Mouse (Mus musculus): ENCODE measurements at regions not wholly inside any gene's neighbourhood (a gene's known extent, or its start where the extent isn't known, plus 50 kb on each side); places are given as distances from the start of the nearest gene placed in this dataset.

- DNase-seq (ENCODE audit: low spot score): no peak
These were observed 225.2 kb upstream of the Myocd start for GRCm38 (mm10) chr11:65495034-65495433.

GRCm38 (mm10) chr11:65490426-65490825 is 220.6 kb upstream of the Myocd start:
- no peak for DNase-seq (ENCODE audit: low spot score)

GRCm38 (mm10) chr11:65475821-65476540 is 206.2 kb upstream of the Myocd start:
- DNase-seq (ENCODE audit: low spot score): no peak

GRCm38 (mm10) chr11:65475302-65475701 is 205.5 kb upstream of the Myocd start:
- peak; percentile 21 for DNase-seq (ENCODE audit: low spot score)

- no peak for DNase-seq (ENCODE audit: low spot score)
These were observed 200.3 kb upstream of the Myocd start for GRCm38 (mm10) chr11:65469762-65470741.

GRCm38 (mm10) chr11:65461044-65461443 is 191.3 kb upstream of the Myocd start:
- DNase-seq (ENCODE audit: low spot score): no peak

GRCm38 (mm10) chr11:65448436-65448835 is 178.6 kb upstream of the Myocd start:
- DNase-seq (ENCODE audit: low spot score): no peak

- DNase-seq (ENCODE audit: low spot score): no peak
These were observed 173.8 kb upstream of the Myocd start for GRCm38 (mm10) chr11:65443466-65444024.

- no peak for DNase-seq (ENCODE audit: low spot score)
These were observed 165.9 kb upstream of the Myocd start for GRCm38 (mm10) chr11:65435699-65436161.

- DNase-seq (ENCODE audit: low spot score): no peak
These were observed 152.1 kb upstream of the Myocd start for GRCm38 (mm10) chr11:65421889-65422288.

- DNase-seq (ENCODE audit: low spot score): no peak
These were observed 138.8 kb upstream of the Myocd start for GRCm38 (mm10) chr11:65408621-65409020.

- DNase-seq (ENCODE audit: low spot score): no peak
These were observed 132.8 kb upstream of the Myocd start for GRCm38 (mm10) chr11:65402460-65403154.

- no peak for DNase-seq (ENCODE audit: low spot score)
These were observed 119.4 kb upstream of the Myocd start for GRCm38 (mm10) chr11:65389238-65389637.

GRCm38 (mm10) chr11:65386291-65387061 is 116.7 kb upstream of the Myocd start:
- DNase-seq (ENCODE audit: low spot score): no peak

GRCm38 (mm10) chr11:65375361-65375760 is 105.6 kb upstream of the Myocd start:
- DNase-seq (ENCODE audit: low spot score): no peak

GRCm38 (mm10) chr11:65373136-65373535 is 103.3 kb upstream of the Myocd start:
- no peak for DNase-seq (ENCODE audit: low spot score)

- no peak for DNase-seq (ENCODE audit: low spot score)
These were observed 102.6 kb upstream of the Myocd start for GRCm38 (mm10) chr11:65372309-65372811.

GRCm38 (mm10) chr11:65367825-65368224 is 98.0 kb upstream of the Myocd start:
- DNase-seq (ENCODE audit: low spot score): peak; percentile 47

GRCm38 (mm10) chr11:65366677-65367370 is 97.0 kb upstream of the Myocd start:
- DNase-seq (ENCODE audit: low spot score): peak; percentile 56
